Mouse (Mus musculus) granulocyte monocyte progenitor cell, adult 5-6 weeks (primary cell): ENCODE results near the gene Cacna2d2. TPM values are rescaled to one million over a fixed set of nuclear protein-coding genes. Genes with fewer than 3 reads are reported as not detected.

Source experiments
- ATAC-seq: replicated peaks from 2 replicates; pipeline ENCODE4 v1.8.0; 2016; ENCODE audit warnings: mild to moderate bottlenecking, moderate TSS enrichment, inconsistent platforms; ENCODE audit not compliant: poor library complexity, severe bottlenecking
- total RNA-seq, 2 experiments: library from RNA; stranded (forward) in 1 of 2; stranded (reverse) in 1 of 2; fragments of 200-712, 200-1000 nt in 1 of 2; fragments of >200 nt in 1 of 2; fragmentation: Nextera tagmentation in 1 of 2; gene quantifications; 2 replicates each; pipeline ENCODE4 v1.2.3; 2014 to 2017

Gene Cacna2d2
- 0.19 TPM in 1 of 2 replicates, not detected in the other for total RNA-seq (2014; fragmentation: Nextera tagmentation)
- total RNA-seq (2017): 0.09 and 0.10 TPM in 2 replicates

- ATAC-seq: peak; percentile 28; the same call in 1 of the 2 replicates
Measured at GRCm38 (mm10) chr9:107399491-107399971, at the start of gene Cacna2d2. Cacna2d2 (plus strand) TSS chr9:107399612.

GRCm38 (mm10) chr9:107354826-107355225, 44.6 kb upstream of the Cacna2d2 start:
- no peak for ATAC-seq

GRCm38 (mm10) chr9:107355870-107356765, 43.3 kb upstream of the Cacna2d2 start:
- peak; percentile 54 for ATAC-seq

GRCm38 (mm10) chr9:107357651-107358050, 41.8 kb upstream of the Cacna2d2 start:
- peak; percentile 58 for ATAC-seq

- no peak for ATAC-seq
Measured at GRCm38 (mm10) chr9:107360989-107361388, 38.4 kb upstream of the Cacna2d2 start.

GRCm38 (mm10) chr9:107366644-107367043, 32.8 kb upstream of the Cacna2d2 start:
- peak; percentile 55 for ATAC-seq

GRCm38 (mm10) chr9:107368302-107368701, 31.1 kb upstream of the Cacna2d2 start:
- no peak for ATAC-seq

GRCm38 (mm10) chr9:107369270-107370105, 29.9 kb upstream of the Cacna2d2 start:
- ATAC-seq: no peak

GRCm38 (mm10) chr9:107370106-107370463, 29.3 kb upstream of the Cacna2d2 start:
- ATAC-seq: no peak

GRCm38 (mm10) chr9:107372441-107372840, 27.0 kb upstream of the Cacna2d2 start:
- ATAC-seq: peak; percentile 99

GRCm38 (mm10) chr9:107374623-107375022, 24.8 kb upstream of the Cacna2d2 start:
- ATAC-seq: no peak

GRCm38 (mm10) chr9:107375451-107375850, 24.0 kb upstream of the Cacna2d2 start:
- ATAC-seq: no peak

GRCm38 (mm10) chr9:107377961-107378512, 21.4 kb upstream of the Cacna2d2 start:
- ATAC-seq: peak; percentile 43; the same call in 1 of the 2 replicates

GRCm38 (mm10) chr9:107381723-107382122, 17.7 kb upstream of the Cacna2d2 start:
- peak; percentile 79 for ATAC-seq

GRCm38 (mm10) chr9:107384396-107384795, 15.0 kb upstream of the Cacna2d2 start:
- no peak for ATAC-seq

GRCm38 (mm10) chr9:107386722-107387121, 12.7 kb upstream of the Cacna2d2 start:
- no peak for ATAC-seq

GRCm38 (mm10) chr9:107387708-107388107, 11.7 kb upstream of the Cacna2d2 start:
- no peak for ATAC-seq

- no peak for ATAC-seq
Measured at GRCm38 (mm10) chr9:107388263-107388662, 11.1 kb upstream of the Cacna2d2 start.

- ATAC-seq: peak; percentile 36; the same call in 1 of the 2 replicates
Measured at GRCm38 (mm10) chr9:107396397-107396796, 3.0 kb upstream of the Cacna2d2 start.

GRCm38 (mm10) chr9:107398968-107399367, 444 bp upstream of the Cacna2d2 start:
- ATAC-seq: no peak
